Mouse (Mus musculus): Measurements from ENCODE around the gene Tmem106b. TPM values are rescaled to one million over a fixed set of nuclear protein-coding genes. Genes with fewer than 3 reads are reported as not detected.

Gene Tmem106b
- polyA plus RNA-seq (2012), result 0.15 and 0.19 TPM in 2 replicates

DNA sequence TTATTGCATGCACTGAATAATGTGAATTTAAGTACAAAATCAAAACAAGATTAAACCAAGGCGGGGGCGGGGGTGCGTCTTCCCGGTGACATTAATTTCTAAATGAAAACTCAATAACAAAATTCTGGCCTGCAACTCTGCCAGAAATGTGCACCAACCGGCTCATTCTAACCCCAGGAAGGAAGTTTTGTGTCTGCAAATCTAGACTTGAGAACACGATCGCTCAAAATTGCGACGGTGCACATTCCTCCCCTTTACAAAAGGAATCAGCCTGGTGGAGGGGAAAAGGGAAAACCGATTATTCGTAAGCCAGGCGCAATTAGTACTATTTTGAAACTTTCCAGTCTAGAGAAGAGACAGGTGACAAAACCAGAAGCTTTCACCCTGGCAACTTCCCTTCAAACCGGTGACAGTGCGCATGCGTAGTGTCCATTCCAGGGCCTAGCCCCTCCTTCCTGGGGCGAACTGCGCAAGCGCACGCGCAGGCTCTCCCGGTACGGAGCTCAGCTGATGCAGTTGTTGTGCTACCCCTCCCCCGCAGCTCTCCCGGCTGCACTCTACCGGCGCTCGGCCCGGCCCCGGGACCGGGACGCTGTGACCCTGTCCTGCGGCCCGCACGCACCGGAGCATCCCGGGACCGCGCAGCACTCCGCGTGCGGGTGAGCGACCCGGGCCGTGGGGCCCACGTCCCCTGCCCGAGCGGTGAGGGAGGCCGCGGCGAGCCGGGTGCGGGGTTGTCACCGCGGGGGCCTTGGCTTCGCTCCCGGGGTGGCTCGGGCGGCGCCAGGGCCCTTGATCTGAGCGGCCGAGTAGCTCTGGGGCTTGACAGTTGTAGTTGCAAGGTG lies at the start of gene Tmem106b:
TSS of gene Tmem106b (plus strand) at position 458 of the 845 bp plus-strand sequence.
- Histone ChIP-seq H3K4me1 (ENCODE audit: control insufficient read depth) (peaks cover 10% of the 10 kb centered on the region), H3K36me3 (ENCODE audit: control insufficient read depth) (peaks cover 19% of the 10 kb centered on the region), H3K4me3 (replicated peaks) (peak within 1 kb of the TSS; percentile 95), H3K27me3 (ENCODE audit: control insufficient read depth) (peaks cover 2% of the 10 kb centered on the region; the same call in 1 of the 2 replicates), H3K9me3 (ENCODE audit: control insufficient read depth, low read length) (no peaks in the 10 kb centered on the region)
- TF ChIP-seq GATA1 (IDR thresholded peaks at IDR 0.05; ENCODE audit: low read length) (no peak), TAL1 (IDR thresholded peaks at IDR 0.05; ENCODE audit: low read length) (no peak)

DNA sequence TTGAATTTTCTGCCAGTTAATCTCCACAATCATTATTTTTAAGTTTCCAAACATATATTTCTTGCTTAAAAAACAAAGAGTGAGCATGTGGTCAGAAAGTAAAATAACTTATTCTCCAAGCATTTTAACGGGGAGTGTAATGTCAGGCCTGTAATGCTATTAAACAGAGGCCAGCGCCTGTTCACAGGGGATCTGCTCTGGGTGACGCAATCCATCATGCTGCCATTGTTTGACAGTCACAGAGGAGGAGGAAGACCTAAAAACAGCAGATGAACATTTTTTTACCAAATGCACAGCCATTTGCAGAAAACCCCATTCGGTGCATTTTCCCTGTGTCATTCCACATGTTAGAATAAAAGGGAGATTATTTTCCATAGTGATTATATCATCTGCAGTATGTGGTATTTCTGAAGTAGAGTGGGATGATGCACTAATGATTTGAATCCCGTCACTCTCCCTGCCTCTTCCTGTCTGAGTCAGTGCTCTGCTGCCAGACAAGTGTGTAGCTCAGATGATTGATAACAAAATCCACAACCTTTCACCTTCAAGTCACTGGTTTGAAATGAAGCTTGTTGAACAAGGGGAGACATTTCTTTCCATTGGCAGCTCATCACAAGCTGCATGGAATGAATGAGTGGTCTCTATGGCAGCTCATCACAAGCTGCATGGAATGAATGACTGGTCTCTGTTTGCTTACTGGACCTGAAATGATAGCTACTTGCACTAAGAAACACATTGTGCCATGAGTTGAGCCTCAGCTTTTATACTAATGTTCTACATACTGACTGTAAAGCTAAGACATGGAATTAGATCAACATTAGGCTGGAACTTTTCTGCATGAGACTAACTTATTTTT lies 48.1 kb upstream of the Tmem106b start:
- no peaks in the 10 kb centered on the region for H3K4me1 ChIP-seq (ENCODE audit: control insufficient read depth)
- no peaks in the 10 kb centered on the region for H3K36me3 ChIP-seq (ENCODE audit: control insufficient read depth)
- no peak for TF ChIP-seq GATA1 (IDR thresholded peaks at IDR 0.05; ENCODE audit: low read length)
- no peak for TF ChIP-seq TAL1 (IDR thresholded peaks at IDR 0.05; ENCODE audit: low read length)

DNA sequence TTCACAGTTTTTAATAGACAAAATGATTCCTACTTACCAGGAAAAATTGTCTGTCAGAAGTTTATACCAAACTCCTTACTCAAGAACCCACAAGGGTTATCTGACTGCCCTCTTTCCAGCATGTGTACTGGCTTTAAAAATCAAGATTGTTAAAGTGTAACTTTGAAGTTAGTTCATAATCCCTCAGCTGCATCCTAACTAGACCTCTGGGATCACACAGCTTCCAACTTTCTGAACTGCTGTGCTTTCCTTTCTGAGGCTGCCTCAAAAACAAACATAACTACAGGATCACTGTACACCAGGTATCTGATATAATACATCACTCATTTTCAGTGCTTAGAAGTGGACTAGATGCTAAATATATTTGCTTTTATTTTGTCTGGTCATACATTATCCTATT lies 39.0 kb upstream of the Tmem106b start:
- Histone ChIP-seq H3K4me1 (ENCODE audit: control insufficient read depth) (no peaks in the 10 kb centered on the region), H3K4me3 (replicated peaks) (no peak overlapping the region), H3K27me3 (ENCODE audit: control insufficient read depth) (no peaks in the 10 kb centered on the region), H3K9me3 (ENCODE audit: control insufficient read depth, low read length) (no peaks in the 10 kb centered on the region), H3K36me3 (ENCODE audit: control insufficient read depth) (no peaks in the 10 kb centered on the region)
- TF ChIP-seq TAL1 (IDR thresholded peaks at IDR 0.05; ENCODE audit: low read length), result no peak
- no peak for TF ChIP-seq GATA1 (IDR thresholded peaks at IDR 0.05; ENCODE audit: low read length)

More for the DNA sequence above, 48.1 kb upstream of the Tmem106b start:
- H3K4me3 ChIP-seq (replicated peaks), result no peak overlapping the region
- H3K27me3 ChIP-seq (ENCODE audit: control insufficient read depth), result no peaks in the 10 kb centered on the region
- no peaks in the 10 kb centered on the region for H3K9me3 ChIP-seq (ENCODE audit: control insufficient read depth, low read length)

DNA sequence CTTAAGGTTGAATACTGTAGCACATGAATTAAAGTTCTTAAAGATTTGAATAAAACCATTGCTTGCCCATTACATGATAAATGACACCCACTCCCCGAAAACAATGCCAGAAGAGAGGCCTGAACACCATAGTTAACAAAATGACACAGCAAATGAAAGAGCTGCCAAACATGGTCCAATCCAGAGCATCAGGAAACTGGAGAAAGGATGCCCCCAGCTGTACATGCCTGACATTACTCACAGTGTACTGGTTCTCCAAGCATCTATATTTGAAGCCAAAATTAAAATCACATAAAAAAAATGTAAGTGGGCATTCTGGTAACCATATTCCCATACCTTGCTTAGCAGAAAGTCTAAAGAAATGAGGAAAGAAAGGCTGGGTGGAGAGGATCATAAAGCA lies 38.6 kb upstream of the Tmem106b start:
- Histone ChIP-seq H3K4me3 (replicated peaks) (no peak overlapping the region), H3K4me1 (ENCODE audit: control insufficient read depth) (no peaks in the 10 kb centered on the region), H3K36me3 (ENCODE audit: control insufficient read depth) (no peaks in the 10 kb centered on the region), H3K27me3 (ENCODE audit: control insufficient read depth) (no peaks in the 10 kb centered on the region), H3K9me3 (ENCODE audit: control insufficient read depth, low read length) (no peaks in the 10 kb centered on the region)
- TF ChIP-seq TAL1 (IDR thresholded peaks at IDR 0.05; ENCODE audit: low read length) (no peak), GATA1 (IDR thresholded peaks at IDR 0.05; ENCODE audit: low read length) (no peak)

DNA sequence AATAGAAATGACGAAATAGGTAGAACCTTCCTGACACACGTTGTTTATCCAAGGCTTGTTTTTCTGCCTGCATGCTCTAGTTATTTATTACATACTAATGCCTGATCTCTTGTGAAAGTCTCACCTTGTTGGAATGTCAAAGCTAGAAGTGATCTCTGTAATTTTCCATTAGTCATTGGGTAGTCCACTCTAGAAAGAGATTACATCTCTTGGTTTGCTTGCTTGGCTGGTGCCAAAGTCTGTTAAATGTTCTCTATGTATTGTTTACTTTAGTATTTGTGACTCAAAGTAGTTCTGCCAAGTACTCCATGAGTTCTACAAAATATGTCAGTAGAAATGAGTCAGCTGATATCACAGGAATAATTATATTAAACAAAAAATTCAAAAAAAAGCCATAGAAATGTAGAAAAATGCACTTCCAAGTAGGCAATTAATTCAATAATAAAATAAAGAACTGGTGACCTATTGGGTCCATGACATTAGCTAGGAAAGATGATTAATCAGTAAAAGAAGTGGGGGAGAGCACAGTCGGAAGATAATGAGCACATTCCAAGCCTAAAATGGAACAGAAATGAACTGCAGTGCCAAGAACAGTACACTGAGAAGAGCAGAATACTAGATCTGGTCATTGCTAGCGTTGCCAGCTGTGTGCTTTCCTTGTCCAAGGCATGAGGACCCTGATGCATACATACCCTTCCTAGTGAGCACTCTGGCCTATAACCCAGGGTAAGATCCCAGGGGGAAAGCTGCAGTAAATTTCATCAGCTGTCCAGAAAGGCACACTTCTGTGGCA lies 17.0 kb upstream of the Tmem106b start:
- H3K4me1 ChIP-seq (ENCODE audit: control insufficient read depth), result no peaks in the 10 kb centered on the region
- no peak overlapping the region for H3K4me3 ChIP-seq (replicated peaks)
- no peaks in the 10 kb centered on the region for H3K9me3 ChIP-seq (ENCODE audit: control insufficient read depth, low read length)
- no peak for TF ChIP-seq GATA1 (IDR thresholded peaks at IDR 0.05; ENCODE audit: low read length)
- no peak for TF ChIP-seq TAL1 (IDR thresholded peaks at IDR 0.05; ENCODE audit: low read length)
- no peaks in the 10 kb centered on the region for H3K36me3 ChIP-seq (ENCODE audit: control insufficient read depth)
- no peaks in the 10 kb centered on the region for H3K27me3 ChIP-seq (ENCODE audit: control insufficient read depth)

DNA sequence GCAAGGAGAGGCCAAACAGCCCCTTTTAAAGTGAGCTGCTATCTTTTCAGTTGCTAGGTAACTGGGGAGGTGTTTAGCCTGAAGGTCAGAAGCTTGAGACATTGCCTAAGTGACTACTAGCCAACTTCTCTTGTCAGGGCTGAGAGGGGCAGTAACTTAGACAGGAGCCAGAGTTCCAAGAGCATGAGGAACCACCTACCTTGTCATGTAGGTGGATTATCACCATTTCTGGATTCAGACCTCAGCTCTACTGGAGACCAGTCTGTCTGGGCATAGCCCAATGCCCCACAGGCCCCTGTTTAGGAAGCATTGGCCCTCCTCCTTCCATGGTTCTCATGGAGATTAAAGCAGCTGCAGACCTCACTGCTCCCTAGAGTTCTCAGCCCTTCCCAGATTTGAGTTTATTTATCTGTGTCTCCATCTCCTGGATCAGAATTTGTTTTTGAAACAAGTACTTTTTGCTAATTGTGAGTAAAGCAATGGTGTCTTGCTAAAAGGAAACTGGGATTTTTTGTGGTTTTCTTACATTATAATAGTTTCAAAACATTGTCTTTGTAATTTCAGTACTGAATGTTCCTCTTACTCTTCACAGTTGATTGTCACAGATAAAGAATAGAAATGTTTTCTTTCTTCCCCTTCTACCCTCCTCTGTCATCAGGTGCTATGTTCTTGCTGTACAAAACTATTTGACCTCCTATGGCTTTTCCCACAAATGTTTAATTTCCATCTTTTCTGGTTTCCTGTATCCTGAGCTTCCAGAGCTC lies 8.1 kb upstream of the Tmem106b start:
- Histone ChIP-seq H3K27me3 (ENCODE audit: control insufficient read depth) (no peaks in the 10 kb centered on the region), H3K36me3 (ENCODE audit: control insufficient read depth) (no peaks in the 10 kb centered on the region), H3K4me1 (ENCODE audit: control insufficient read depth) (no peaks in the 10 kb centered on the region), H3K4me3 (replicated peaks) (no peak overlapping the region), H3K9me3 (ENCODE audit: control insufficient read depth, low read length) (no peaks in the 10 kb centered on the region)
- TF ChIP-seq TAL1 (IDR thresholded peaks at IDR 0.05; ENCODE audit: low read length) (no peak), GATA1 (IDR thresholded peaks at IDR 0.05; ENCODE audit: low read length) (no peak)

DNA sequence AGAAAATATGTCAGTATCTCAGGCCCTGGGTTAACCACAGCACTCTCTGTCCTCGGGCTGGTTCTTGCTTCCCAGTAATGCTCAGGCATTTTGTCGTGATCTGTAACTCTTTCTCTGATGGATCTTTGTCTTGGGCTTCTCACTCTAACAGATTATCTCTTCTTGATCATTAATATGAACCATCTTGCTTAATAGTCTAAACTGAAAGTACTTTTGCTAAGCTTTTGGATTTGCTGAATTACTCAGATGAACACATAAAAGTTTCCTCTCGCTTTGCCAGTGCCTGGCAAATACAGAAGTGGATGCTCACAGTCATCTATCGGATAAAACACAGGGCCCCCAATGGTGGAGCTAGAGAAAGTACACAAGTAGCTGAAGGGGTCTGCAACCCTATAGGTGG lies 7.5 kb upstream of the Tmem106b start:
- TF ChIP-seq GATA1 (IDR thresholded peaks at IDR 0.05; ENCODE audit: low read length), result no peak
- no peak for TF ChIP-seq TAL1 (IDR thresholded peaks at IDR 0.05; ENCODE audit: low read length)

DNA sequence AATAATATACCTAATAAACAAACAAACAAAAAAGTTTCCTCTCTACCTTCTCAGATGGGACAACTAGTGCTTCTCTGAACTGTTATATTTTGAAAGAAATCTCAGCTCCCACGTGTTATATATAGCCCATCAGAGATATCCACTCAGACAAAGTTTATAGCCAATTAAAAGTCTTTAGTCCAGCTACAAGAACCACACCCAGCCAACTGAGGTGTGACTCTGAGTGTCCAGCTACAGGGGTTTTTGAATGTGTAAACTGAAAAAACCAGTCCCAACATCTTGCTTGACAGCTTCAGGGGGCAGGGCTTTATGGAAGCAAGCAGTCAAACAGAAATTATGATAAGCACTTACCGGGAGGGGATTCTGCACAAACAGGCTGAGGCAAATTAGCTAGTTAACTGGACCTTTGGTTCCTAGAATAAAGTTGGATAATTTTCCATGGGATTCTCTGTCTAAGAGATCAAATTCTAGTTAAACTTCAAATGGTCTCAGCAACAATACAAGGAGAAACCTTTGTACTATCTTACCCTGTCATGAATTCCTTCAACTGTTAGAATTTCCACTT lies 6.8 kb upstream of the Tmem106b start:
- H3K4me3 ChIP-seq (replicated peaks), result no peak overlapping the region
- TF ChIP-seq GATA1 (IDR thresholded peaks at IDR 0.05; ENCODE audit: low read length) (no peak), TAL1 (IDR thresholded peaks at IDR 0.05; ENCODE audit: low read length) (no peak)
- H3K9me3 ChIP-seq (ENCODE audit: control insufficient read depth, low read length), result no peaks in the 10 kb centered on the region
- H3K36me3 ChIP-seq (ENCODE audit: control insufficient read depth), result no peaks in the 10 kb centered on the region
- H3K27me3 ChIP-seq (ENCODE audit: control insufficient read depth), result peaks cover 2% of the 10 kb centered on the region; the same call in 1 of the 2 replicates
- no peaks in the 10 kb centered on the region for H3K4me1 ChIP-seq (ENCODE audit: control insufficient read depth)

More for the DNA sequence above, 7.5 kb upstream of the Tmem106b start:
- Histone ChIP-seq H3K27me3 (ENCODE audit: control insufficient read depth) (peaks cover 2% of the 10 kb centered on the region; the same call in 1 of the 2 replicates), H3K9me3 (ENCODE audit: control insufficient read depth, low read length) (no peaks in the 10 kb centered on the region), H3K36me3 (ENCODE audit: control insufficient read depth) (no peaks in the 10 kb centered on the region), H3K4me1 (ENCODE audit: control insufficient read depth) (no peaks in the 10 kb centered on the region), H3K4me3 (replicated peaks) (no peak overlapping the region)

Data from erythroblast, embryonic 14.5 days (primary cell).